Mouse (Mus musculus): ENCODE measurements around the gene Crb1. TPM values are rescaled to one million over a fixed set of nuclear protein-coding genes. Genes with fewer than 3 reads are reported as not detected.

Gene Crb1
- polyA plus RNA-seq, 1 experiment = 0.13 TPM

DNA sequence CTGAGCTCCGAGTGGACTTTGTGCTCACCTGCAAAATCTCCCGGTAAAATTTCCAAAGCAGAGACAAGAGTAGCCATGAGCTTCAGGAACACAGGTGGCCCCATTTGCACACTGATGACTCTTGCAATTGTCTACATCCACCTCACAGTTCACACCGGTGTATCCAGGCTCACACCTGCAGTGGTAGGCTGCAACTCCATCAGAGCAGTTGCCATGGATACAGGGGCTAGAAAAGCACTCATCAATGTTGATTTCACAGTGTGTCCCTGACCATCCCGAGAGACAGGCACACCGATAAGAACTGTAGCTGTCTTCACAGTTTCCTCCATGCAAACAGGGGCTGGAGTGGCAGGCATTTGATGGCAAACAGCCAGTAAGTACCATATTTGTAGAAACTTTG is 140.1 kb downstream of the Crb1 start:
- Histone ChIP-seq H3K27me3 (replicated peaks) (no peaks in the 10 kb centered on the region), H3K4me1 (no peaks in the 10 kb centered on the region), H3K36me3 (replicated peaks; ENCODE audit: low read length) (no peaks in the 10 kb centered on the region), H3K4me3 (replicated peaks) (no peak overlapping the region), H3K9me3 (no peaks in the 10 kb centered on the region)
- TF ChIP-seq FLI1 (IDR thresholded peaks at IDR 0.05; ENCODE audit: low read length) (no peak), GATA1 (IDR thresholded peaks at IDR 0.05; ENCODE audit: borderline replicate concordance, low read length) (no peak)

DNA sequence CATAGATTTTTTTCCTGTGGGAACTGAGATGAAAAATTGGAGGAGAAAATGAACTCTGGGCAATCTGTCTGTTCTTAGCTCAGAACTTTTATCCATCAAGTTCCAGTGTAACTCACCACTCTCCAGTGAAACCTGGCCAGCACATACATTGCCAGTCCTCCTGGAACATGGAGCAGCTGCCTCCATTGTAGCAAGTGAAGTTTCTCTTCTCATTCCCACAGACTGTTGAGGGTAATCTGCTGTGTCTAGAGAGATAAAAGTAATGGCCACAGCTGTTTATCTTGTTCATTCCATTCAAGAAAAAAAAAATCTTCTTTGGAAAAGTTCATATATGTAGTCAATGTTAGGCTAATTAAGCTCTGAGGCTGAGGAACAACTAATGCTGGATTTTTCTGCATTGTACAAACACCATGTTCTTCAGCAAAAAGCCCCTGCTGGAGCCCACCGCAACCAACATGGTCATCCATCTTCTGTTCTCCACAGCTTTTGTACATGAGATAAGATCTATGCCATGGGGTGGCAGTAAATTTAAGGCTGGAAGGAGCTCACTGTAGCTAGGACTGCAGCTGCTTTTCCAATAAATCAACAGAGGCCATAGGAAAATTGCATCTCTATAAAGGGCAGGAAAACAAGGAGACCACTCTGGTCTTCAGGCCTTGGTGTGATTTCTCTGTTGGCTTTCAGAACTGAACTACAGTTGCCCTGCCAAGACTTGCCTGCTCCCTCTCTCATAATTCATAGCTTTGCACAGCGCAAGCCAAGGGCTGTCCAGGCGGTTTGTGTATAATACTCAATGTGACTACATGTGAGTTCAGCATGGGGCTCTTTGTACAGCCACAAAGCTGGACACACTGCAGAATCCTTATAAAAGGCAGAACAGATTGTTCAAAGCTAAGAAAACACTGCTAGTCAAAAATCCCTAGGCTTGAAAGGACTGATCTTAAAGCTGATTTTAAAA is 142.0 kb downstream of the Crb1 start:
- H3K4me3 ChIP-seq (replicated peaks) = no peak overlapping the region
- H3K4me1 ChIP-seq = no peaks in the 10 kb centered on the region
- peaks cover under 1% of the 10 kb centered on the region for H3K27me3 ChIP-seq (replicated peaks)
- TF ChIP-seq FLI1 (IDR thresholded peaks at IDR 0.05; ENCODE audit: low read length) (no peak), GATA1 (IDR thresholded peaks at IDR 0.05; ENCODE audit: borderline replicate concordance, low read length) (no peak)
- no peaks in the 10 kb centered on the region for H3K9me3 ChIP-seq
- no peaks in the 10 kb centered on the region for H3K36me3 ChIP-seq (replicated peaks; ENCODE audit: low read length)

DNA sequence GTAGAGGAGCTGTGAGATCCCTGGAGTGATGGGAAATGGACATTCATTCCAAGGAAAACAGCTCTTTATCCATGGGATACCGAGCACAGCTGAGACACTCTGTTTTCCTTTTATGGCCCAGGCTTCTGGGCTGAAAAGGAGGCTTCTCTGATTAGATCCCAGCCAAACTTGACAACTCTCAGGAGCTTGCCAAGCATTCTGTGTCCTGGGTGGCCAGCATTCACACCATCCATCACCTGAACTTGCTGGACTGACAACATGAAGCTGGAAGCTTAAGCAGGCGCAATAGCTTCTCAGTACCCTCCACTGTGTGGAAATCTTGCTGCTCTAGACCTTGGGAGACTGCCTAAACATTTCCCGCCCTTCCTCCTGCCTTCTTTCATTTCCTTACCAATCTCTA is 144.3 kb downstream of the Crb1 start:
- H3K27me3 ChIP-seq (replicated peaks) = peaks cover 1% of the 10 kb centered on the region
- no peaks in the 10 kb centered on the region for H3K9me3 ChIP-seq
- H3K4me3 ChIP-seq (replicated peaks) = no peak overlapping the region
- H3K4me1 ChIP-seq = no peaks in the 10 kb centered on the region
- TF ChIP-seq FLI1 (IDR thresholded peaks at IDR 0.05; ENCODE audit: low read length) (no peak), GATA1 (IDR thresholded peaks at IDR 0.05; ENCODE audit: borderline replicate concordance, low read length) (no peak)
- no peaks in the 10 kb centered on the region for H3K36me3 ChIP-seq (replicated peaks; ENCODE audit: low read length)

DNA sequence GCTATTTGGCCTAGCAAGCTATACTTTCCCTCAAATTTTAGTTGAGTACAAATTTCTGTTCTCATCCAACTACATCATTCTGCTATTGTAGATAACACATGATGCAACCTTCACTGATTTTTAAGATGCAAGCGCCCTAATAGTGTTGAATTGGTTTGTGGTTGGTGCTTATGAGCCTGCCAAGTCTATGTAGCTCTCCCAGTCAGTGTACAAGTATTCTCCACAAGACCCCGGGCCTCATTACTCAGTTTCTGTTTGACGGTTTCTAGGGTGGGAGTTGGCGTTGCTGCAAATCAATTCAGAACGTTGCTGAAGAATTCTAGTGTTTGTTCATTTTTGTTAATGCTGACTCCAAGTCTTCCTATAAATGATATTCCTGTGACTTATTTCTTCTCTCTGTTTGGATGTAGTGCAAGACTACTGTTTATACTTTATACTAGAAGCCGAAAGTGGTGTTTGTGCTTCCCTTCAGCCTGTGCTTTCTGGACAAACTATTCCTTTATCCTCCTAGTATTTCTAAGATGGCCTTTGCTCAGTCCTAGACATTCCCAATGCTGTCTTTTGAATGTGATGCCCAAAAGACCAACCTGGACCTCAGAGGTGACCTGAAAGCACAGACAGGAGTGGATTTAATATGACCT is 152.5 kb downstream of the Crb1 start:
- no peaks in the 10 kb centered on the region for H3K9me3 ChIP-seq
- H3K4me1 ChIP-seq = peaks cover 4% of the 10 kb centered on the region; the same call in 1 of the 2 replicates
- TF ChIP-seq FLI1 (IDR thresholded peaks at IDR 0.05; ENCODE audit: low read length) = no peak
- TF ChIP-seq GATA1 (IDR thresholded peaks at IDR 0.05; ENCODE audit: borderline replicate concordance, low read length) = no peak
- no peaks in the 10 kb centered on the region for H3K36me3 ChIP-seq (replicated peaks; ENCODE audit: low read length)
- H3K27me3 ChIP-seq (replicated peaks) = no peaks in the 10 kb centered on the region
- H3K4me3 ChIP-seq (replicated peaks) = no peak overlapping the region

DNA sequence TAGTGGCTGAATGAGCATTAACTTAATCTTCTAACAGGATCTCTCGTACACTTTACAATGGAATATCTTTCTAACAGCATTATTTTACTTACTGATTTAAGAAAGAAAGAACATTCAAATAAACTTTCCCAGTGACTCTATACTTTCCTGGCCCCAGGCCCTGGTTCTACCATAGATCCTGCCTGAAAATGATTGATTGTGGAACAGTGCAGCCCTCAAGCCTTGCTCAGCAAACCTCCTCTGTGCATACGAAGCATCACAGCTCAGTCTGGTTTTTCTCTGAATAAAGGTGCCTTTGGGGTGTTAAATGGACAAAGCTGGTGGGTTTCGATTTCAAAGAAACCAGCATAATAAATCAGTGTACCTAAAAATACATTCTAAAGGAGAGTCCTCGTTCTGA is 153.1 kb downstream of the Crb1 start:
- no peaks in the 10 kb centered on the region for H3K36me3 ChIP-seq (replicated peaks; ENCODE audit: low read length)
- H3K9me3 ChIP-seq = no peaks in the 10 kb centered on the region
- TF ChIP-seq GATA1 (IDR thresholded peaks at IDR 0.05; ENCODE audit: borderline replicate concordance, low read length) (no peak), FLI1 (IDR thresholded peaks at IDR 0.05; ENCODE audit: low read length) (no peak)
- no peak overlapping the region for H3K4me3 ChIP-seq (replicated peaks)
- peaks cover 4% of the 10 kb centered on the region; the same call in 1 of the 2 replicates for H3K4me1 ChIP-seq
- no peaks in the 10 kb centered on the region for H3K27me3 ChIP-seq (replicated peaks)

DNA sequence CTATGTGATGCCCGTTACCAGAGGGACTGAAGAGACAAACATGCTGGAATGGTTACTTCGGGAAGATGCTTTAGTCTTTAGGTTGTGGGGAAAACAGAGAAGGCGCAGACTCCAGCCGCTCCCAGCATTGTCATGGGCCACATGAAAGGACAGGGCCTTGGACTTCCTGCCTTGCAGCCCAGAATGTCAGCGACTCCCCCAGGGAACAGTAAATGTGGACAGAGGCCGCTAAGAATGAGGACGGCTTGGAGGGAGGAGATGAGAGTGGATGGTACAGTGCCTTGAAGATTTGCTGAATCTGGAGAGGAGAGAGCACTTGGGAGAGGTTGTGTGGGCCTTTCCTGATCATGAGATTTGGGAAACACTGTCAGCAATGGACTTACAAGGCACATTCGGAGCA is 161.6 kb downstream of the Crb1 start:
- Histone ChIP-seq H3K4me1 (no peaks in the 10 kb centered on the region), H3K27me3 (replicated peaks) (peaks cover 1% of the 10 kb centered on the region), H3K9me3 (no peaks in the 10 kb centered on the region), H3K4me3 (replicated peaks) (no peak overlapping the region), H3K36me3 (replicated peaks; ENCODE audit: low read length) (no peaks in the 10 kb centered on the region)
- no peak for TF ChIP-seq FLI1 (IDR thresholded peaks at IDR 0.05; ENCODE audit: low read length)
- no peak for TF ChIP-seq GATA1 (IDR thresholded peaks at IDR 0.05; ENCODE audit: borderline replicate concordance, low read length)

DNA sequence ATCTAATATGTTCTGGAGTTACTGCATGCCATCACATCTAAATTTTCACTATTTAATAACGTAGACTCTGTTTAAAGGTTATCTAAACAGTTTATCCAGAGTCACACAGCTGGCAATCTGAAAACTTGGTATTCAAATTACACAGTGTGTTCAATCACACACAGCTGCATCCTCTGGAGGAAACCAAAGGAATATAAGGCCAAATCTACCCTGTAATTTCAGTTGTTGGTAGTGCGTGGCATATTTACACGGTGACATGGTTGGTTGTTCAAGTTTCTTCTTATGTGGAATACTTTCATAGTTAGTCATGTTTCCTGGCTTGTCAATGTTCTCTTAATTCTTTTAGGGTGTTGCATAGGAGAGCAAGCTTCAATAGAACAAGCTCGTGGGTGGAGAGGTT is 166.4 kb downstream of the Crb1 start:
- H3K4me1 ChIP-seq = 0 out of 2 replicates have a peak, but pooled peaks cover 4% of the 10 kb centered on the region
- H3K4me3 ChIP-seq (replicated peaks) = no peak overlapping the region
- no peaks in the 10 kb centered on the region for H3K9me3 ChIP-seq
- H3K27me3 ChIP-seq (replicated peaks) = peaks cover 3% of the 10 kb centered on the region
- no peaks in the 10 kb centered on the region for H3K36me3 ChIP-seq (replicated peaks; ENCODE audit: low read length)
- TF ChIP-seq GATA1 (IDR thresholded peaks at IDR 0.05; ENCODE audit: borderline replicate concordance, low read length) (no peak), FLI1 (IDR thresholded peaks at IDR 0.05; ENCODE audit: low read length) (no peak)

DNA sequence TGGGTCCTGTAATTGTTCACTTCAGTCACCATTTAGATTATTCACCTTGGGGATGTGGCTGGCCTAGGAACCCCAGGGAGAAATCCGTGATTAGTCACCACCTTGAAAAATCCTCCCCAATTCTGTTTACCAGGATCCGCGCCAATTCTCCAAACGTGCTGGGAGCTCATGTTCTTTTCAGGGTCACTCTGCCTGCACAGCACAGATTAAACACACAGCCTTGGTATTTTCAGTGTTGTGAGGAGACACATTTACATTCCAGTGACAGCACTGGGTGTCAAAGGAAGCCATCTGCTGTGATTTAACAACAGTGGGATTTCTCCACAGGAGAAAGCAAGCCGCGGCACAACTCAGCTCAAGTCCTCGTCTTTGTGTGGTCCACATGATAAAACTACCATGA is 167.1 kb downstream of the Crb1 start:
- Histone ChIP-seq H3K4me1 (0 out of 2 replicates have a peak, but pooled peaks cover 4% of the 10 kb centered on the region), H3K27me3 (replicated peaks) (peaks cover 3% of the 10 kb centered on the region)
- TF ChIP-seq FLI1 (IDR thresholded peaks at IDR 0.05; ENCODE audit: low read length) = no peak
- TF ChIP-seq GATA1 (IDR thresholded peaks at IDR 0.05; ENCODE audit: borderline replicate concordance, low read length) = no peak

DNA sequence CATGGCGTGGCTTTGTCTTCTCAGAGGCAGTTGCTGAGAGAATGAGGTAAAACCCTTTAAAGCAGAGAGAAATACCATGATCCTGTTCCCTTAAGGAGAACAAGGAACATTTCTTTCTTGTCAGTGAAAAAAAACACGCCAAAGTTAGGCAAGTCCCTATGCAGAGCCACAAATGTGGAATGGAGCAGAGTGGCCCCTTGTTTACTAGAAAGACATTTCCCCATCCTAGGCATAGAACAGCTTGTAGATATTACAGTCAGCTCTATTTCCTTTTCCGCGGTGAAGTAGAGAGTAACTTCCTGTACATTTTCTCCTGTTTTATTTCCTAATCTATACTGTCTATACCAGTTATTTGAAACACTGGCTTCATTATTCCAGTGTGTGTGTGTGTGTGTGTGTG is 170.6 kb downstream of the Crb1 start:
- H3K27me3 ChIP-seq (replicated peaks) = peaks cover 3% of the 10 kb centered on the region
- H3K4me3 ChIP-seq (replicated peaks) = no peak overlapping the region
- 0 out of 2 replicates have a peak, but pooled peaks cover 4% of the 10 kb centered on the region for H3K4me1 ChIP-seq
- TF ChIP-seq GATA1 (IDR thresholded peaks at IDR 0.05; ENCODE audit: borderline replicate concordance, low read length) (no peak), FLI1 (IDR thresholded peaks at IDR 0.05; ENCODE audit: low read length) (no peak)
- no peaks in the 10 kb centered on the region for H3K9me3 ChIP-seq
- H3K36me3 ChIP-seq (replicated peaks; ENCODE audit: low read length) = no peaks in the 10 kb centered on the region

More for the DNA sequence above, 167.1 kb downstream of the Crb1 start:
- no peaks in the 10 kb centered on the region for H3K9me3 ChIP-seq
- no peak overlapping the region for H3K4me3 ChIP-seq (replicated peaks)
- no peaks in the 10 kb centered on the region for H3K36me3 ChIP-seq (replicated peaks; ENCODE audit: low read length)

DNA sequence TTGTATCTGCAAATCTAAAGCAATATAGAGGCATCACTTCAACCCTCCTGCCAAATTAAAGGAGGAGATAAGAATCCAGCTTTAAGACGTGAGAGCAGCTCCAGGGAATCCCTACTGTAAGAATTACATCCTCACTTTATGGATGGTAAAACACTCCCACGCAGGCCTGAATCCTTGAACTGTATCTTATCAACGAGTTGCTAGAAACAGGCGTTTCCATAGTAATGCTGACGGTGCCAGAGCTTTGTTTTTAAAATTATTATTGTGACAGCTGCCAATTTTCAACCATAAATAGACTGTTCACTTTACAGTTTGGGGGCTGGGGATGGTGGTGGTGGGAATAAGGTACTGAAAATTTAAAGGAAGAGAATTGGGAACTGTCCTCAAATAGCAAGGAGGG is 173.9 kb downstream of the Crb1 start:
- peaks cover 4% of the 10 kb centered on the region; the same call in 1 of the 2 replicates for H3K4me1 ChIP-seq
- H3K9me3 ChIP-seq = no peaks in the 10 kb centered on the region
- peaks cover under 1% of the 10 kb centered on the region for H3K27me3 ChIP-seq (replicated peaks)
- H3K36me3 ChIP-seq (replicated peaks; ENCODE audit: low read length) = no peaks in the 10 kb centered on the region
- TF ChIP-seq FLI1 (IDR thresholded peaks at IDR 0.05; ENCODE audit: low read length) (no peak), GATA1 (IDR thresholded peaks at IDR 0.05; ENCODE audit: borderline replicate concordance, low read length) (no peak)
- no peak overlapping the region for H3K4me3 ChIP-seq (replicated peaks)
